Mouse (Mus musculus) heart, embryonic 10.5 days (tissue): ENCODE results near the gene Gm20388. TPM values are rescaled to one million over a fixed set of nuclear protein-coding genes. Genes with fewer than 3 reads are reported as not detected.

Experiments used
- DNase-seq: peaks from one replicate; pipeline ENCODE4 v3.0.0-alpha.2; 2017; ENCODE audit warnings: low spot score
- H3K27ac ChIP-seq: fragments of 300-500 bp; sonication (generic); 2 replicates; pipeline ENCODE4 v1.5.1; 2016; ENCODE audit warnings: mild to moderate bottlenecking
- H3K27me3 ChIP-seq: fragments of 300-500 bp; sonication (generic); 2 replicates; pipeline ENCODE4 v1.6.1; 2016; ENCODE audit warnings: mild to moderate bottlenecking; ENCODE audit not compliant: poor library complexity, insufficient read depth, severe bottlenecking
- H3K36me3 ChIP-seq: fragments of 300-500 bp; sonication (generic); 2 replicates; pipeline ENCODE4 v1.6.1; 2016; ENCODE audit warnings: mild to moderate bottlenecking, moderate library complexity
- H3K4me1 ChIP-seq: fragments of 300-500 bp; sonication (generic); 2 replicates; pipeline ENCODE4 v1.6.1; 2016; ENCODE audit warnings: mild to moderate bottlenecking
- H3K4me3 ChIP-seq: fragments of 300-500 bp; sonication (generic); 2 replicates; pipeline ENCODE4 v1.5.1; 2016; ENCODE audit warnings: mild to moderate bottlenecking, moderate library complexity
- H3K9me3 ChIP-seq: fragments of 300-500 bp; sonication (generic); 2 replicates; pipeline ENCODE4 v1.6.1; 2016; ENCODE audit warnings: mild to moderate bottlenecking, moderate library complexity
- WGBS: fragments of 180-500 bp; shearing (Covaris S2); methylation state at CpG from one replicate; pipeline ENCODE4 v1.1.7; 2016; 5-methylcytosine and 5-hydroxymethylcytosine counted together
- polyA plus RNA-seq: library from polyadenylated mRNA; unstranded; fragments of >200 nt; fragmentation: Nextera tagmentation; extraction: Ambion mirVana; gene quantifications from 2 replicates; pipeline ENCODE4 v1.2.1, GENCODE M21; 2016

Gene Gm20388
- polyA plus RNA-seq, 1 experiment from 2014 or later: 4.5 TPM

DNA sequence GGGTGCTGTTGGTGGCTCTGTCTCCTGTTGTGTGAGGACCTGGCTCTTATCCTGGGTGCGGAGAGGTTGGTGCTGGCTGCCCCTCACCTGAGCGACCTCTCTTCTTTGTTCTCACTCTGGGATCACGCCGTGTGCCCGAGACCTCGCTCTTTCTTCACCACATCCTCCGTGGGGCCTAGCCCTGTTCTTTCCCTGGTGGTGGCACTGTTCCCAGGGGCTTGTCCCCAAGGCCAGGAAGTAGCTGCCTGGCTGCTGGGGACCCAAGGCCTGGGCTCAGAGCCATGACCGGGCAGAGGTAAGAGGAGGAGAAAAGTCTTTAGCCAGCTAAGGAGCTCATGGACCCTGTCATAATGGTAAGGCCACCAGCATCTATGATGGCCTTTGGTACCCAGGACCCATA is 343.0 kb downstream of the Gm20388 start:
- Histone ChIP-seq H3K9me3 (no peaks in the 10 kb centered on the region), H3K36me3 (no peaks in the 10 kb centered on the region), H3K27me3 (no peaks in the 10 kb centered on the region), H3K27ac (peak overlapping the region; percentile 44; the same call in 1 of the 2 replicates), H3K4me3 (no peak overlapping the region), H3K4me1 (peaks cover 61% of the 10 kb centered on the region)
- 82% methylated on average over 8 of the region's 8 CpGs for WGBS
- DNase-seq: no peak

DNA sequence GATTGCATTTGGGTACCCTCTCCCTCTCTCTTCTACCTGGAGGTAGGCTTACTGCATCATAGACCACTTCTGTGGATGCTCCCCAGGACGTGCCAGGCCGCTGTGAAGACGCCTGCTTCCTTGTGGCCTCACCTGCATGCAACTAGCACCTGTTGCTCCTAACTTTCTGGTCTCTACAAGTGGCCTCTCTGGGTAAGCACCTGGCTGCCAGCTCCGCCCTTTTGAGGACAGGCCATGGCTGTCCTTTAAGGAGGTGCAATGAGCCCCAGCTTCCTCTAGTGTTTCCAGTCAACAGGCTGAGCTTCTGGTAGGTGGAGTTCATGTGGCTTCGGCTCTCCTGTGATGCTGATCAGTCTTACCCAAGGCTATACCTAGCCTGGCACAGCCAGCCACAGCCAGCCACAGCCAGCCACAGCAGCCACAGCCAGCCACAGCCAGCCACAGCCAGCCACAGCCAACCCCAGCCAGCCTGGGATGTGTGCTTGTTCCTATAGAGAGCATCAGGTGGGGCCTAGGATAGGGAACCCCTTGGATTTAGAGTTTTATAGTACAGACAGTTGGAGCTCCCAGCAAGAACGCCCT is 344.9 kb downstream of the Gm20388 start:
- H3K4me1 ChIP-seq: peaks cover 53% of the 10 kb centered on the region
- no peaks in the 10 kb centered on the region for H3K36me3 ChIP-seq
- no peaks in the 10 kb centered on the region for H3K27me3 ChIP-seq
- H3K27ac ChIP-seq: peak overlapping the region; percentile 42; the same call in 1 of the 2 replicates
- WGBS: 84% methylated on average over 6 of the region's 6 CpGs
- DNase-seq: no peak
- H3K9me3 ChIP-seq: no peaks in the 10 kb centered on the region
- H3K4me3 ChIP-seq: no peak overlapping the region

GRCm38 (mm10) chr8:120256958-120257357 is 346.3 kb downstream of the Gm20388 start:
- H3K4me1 ChIP-seq: peaks cover 53% of the 10 kb centered on the region
- peak overlapping the region; percentile 42 for H3K27ac ChIP-seq
- no peaks in the 10 kb centered on the region for H3K9me3 ChIP-seq
- H3K4me3 ChIP-seq: no peak overlapping the region
- DNase-seq: no peak
- 38% methylated on average over 6 of the region's 6 CpGs for WGBS
- no peaks in the 10 kb centered on the region for H3K36me3 ChIP-seq
- 0 out of 2 replicates have a peak, but pooled peaks cover 2% of the 10 kb centered on the region for H3K27me3 ChIP-seq

DNA sequence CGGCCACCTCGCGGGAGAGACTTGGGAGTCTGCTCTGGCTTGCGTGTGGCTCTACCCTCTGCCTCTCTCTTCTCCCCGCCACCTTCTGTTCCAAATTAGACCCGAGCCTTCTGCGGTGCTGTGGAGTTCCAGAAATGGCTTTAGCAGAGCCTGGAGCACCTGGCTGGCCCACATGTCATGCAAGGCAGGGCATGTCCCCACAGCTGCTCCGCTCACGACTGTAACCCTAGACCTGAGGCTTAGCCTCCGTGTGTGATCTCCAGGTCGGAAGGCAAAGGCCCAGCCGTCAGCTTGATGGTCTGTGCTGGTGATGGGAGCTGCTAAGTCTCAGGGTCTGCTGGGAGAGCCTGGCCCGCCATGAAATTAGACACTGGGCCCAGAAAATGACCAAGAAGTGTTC is 348.6 kb downstream of the Gm20388 start:
- peaks cover 58% of the 10 kb centered on the region for H3K4me1 ChIP-seq
- DNase-seq: no peak
- 0 out of 2 replicates have a peak, but pooled peaks cover 4% of the 10 kb centered on the region for H3K27me3 ChIP-seq
- 0 out of 2 replicates have a peak overlapping the region, but pooled peaks have one; percentile 10 for H3K27ac ChIP-seq
- WGBS: 78% methylated on average over 13 of the region's 13 CpGs
- H3K4me3 ChIP-seq: no peak overlapping the region
- H3K36me3 ChIP-seq: no peaks in the 10 kb centered on the region
- no peaks in the 10 kb centered on the region for H3K9me3 ChIP-seq

- Histone ChIP-seq H3K4me3 (no peak overlapping the region), H3K27me3 (0 out of 2 replicates have a peak, but pooled peaks cover 4% of the 10 kb centered on the region), H3K4me1 (peaks cover 64% of the 10 kb centered on the region), H3K36me3 (no peaks in the 10 kb centered on the region), H3K9me3 (no peaks in the 10 kb centered on the region), H3K27ac (peak overlapping the region; percentile 73)
- 88% methylated on average over 5 of the region's 5 CpGs for WGBS
- DNase-seq: no peak
Measured at GRCm38 (mm10) chr8:120260677-120261076, 350.0 kb downstream of the Gm20388 start.

DNA sequence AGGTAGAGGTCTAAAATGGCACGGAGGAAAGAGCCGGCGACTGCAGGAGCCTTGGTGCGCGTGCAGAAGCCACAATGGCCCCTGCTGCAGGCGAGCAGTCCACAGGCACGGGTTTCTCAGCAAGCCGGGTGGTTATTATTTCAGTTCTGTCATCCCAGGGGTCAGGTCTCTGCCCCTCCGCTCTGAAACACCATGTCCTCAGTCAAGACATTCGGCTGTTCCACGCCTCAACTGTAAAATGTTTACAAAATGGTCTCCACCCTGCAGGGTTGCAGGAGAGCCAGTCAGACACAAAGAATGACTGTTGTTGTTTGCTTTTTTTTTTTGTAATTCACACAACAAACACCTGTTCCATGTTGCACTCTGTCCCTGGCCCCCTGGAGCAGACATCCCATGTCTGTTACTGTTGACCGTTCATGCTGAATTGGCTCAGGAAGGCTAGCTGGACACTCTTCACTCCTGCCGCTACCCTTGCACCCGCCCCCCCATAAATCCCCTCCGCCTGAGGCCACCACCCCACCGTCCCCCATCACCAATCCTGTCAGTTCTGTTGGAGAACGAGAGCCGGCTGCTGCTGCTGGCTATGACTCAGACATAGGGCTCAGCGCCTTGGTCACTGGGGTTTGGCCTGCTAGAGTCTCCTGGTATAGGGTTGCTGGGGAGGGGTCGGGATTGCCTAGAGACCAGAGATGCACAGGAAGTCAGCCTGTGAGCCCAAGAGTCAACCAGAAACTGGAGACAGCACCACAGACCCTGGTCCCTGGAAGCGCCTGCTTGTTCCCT is 350.9 kb downstream of the Gm20388 start:
- WGBS: 51% methylated on average over 21 of the region's 21 CpGs
- peak overlapping the region; percentile 73 for H3K27ac ChIP-seq
- peaks cover 64% of the 10 kb centered on the region for H3K4me1 ChIP-seq
- H3K36me3 ChIP-seq: no peaks in the 10 kb centered on the region
- 0 out of 2 replicates have a peak, but pooled peaks cover 4% of the 10 kb centered on the region for H3K27me3 ChIP-seq
- no peak for DNase-seq
- H3K4me3 ChIP-seq: no peak overlapping the region
- no peaks in the 10 kb centered on the region for H3K9me3 ChIP-seq

- no peaks in the 10 kb centered on the region for H3K36me3 ChIP-seq
- H3K27me3 ChIP-seq: 0 out of 2 replicates have a peak, but pooled peaks cover 7% of the 10 kb centered on the region
- 87% methylated on average over 5 of the region's 5 CpGs for WGBS
- DNase-seq: no peak
- H3K4me1 ChIP-seq: peaks cover 74% of the 10 kb centered on the region
- no peak overlapping the region for H3K4me3 ChIP-seq
- no peaks in the 10 kb centered on the region for H3K9me3 ChIP-seq
- H3K27ac ChIP-seq: peak overlapping the region; percentile 90; the same call in 1 of the 2 replicates
Measured at GRCm38 (mm10) chr8:120263879-120264278, 353.2 kb downstream of the Gm20388 start.

DNA sequence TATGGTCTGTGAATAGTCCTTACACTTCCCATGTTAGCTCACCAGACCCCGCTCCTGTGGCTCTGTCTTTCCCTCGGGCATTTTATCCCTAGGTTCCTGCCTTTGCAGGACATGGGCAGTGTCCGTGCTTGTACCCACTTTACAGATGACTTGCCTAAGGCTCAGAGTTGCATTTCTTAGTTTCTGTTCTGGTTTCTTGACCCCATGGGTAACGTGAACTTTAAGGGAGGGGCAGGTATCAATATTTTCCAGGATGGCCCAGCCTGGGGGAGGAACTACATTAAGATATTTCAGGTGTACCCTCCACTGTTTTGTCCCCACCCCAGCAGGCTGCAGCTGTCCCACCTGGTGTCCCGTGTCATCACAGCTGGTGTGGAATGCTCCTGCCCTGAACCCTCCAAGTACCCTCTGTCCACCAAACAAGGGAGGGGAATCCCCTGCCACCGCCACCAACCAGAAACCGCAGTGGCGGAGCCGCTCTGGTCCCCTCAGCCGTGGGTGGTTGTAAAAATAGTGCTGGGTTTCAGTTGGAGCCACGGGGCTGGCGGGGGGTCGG is 353.8 kb downstream of the Gm20388 start:
- no peak for DNase-seq
- 34% methylated on average over 13 of the region's 13 CpGs for WGBS
- Histone ChIP-seq H3K36me3 (no peaks in the 10 kb centered on the region), H3K9me3 (no peaks in the 10 kb centered on the region), H3K4me1 (peaks cover 76% of the 10 kb centered on the region), H3K27ac (peak overlapping the region; percentile 90), H3K4me3 (peak overlapping the region; percentile 49), H3K27me3 (0 out of 2 replicates have a peak, but pooled peaks cover 7% of the 10 kb centered on the region)

DNA sequence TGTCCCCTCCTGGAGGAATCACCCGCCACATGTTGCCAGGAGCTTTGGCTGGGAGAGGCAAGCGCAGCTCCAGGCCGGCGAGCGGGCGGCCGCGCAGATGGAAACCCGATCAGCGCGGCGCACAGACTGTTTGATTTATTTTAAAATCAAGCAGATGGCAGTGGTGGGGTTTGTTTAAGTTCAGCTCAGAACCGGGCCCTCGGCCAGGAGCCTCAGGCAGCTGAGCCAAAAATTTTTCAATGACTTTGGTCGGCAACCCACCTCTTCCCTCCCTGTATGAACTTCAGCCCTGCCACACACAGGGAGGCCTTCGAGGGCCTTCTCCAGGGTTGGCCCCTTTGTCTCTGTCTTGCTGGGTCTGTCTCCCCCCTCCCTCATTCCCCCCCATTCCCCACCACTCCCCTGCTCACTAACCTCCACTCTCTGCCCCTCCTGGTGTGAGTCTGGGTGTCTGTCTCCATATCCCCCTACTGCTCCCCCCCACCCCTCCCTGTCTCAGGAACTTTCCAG is 354.4 kb downstream of the Gm20388 start:
- H3K4me3 ChIP-seq: peak overlapping the region; percentile 49

DNA sequence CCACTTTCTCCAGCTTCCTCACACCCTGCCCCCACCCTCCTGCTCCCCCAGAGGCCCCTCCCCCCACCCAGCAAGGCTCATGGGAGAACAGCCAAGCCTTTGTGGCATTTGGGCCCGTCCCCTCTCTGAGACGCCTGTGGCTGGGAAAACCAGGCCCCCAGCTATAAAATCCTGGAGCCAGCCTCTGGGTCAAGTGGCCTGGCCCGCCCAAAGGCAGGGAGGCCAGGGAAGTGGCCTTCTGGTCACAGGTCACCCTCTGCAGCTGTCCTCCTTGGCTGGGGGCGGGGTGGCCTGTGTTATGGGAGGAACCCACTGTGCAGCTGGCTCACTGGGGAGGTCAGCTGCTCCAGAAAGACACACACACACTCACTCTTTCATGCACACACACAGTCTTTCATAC is 354.8 kb downstream of the Gm20388 start:
- no peak for DNase-seq
- Histone ChIP-seq H3K27ac (peak overlapping the region; percentile 90), H3K9me3 (no peaks in the 10 kb centered on the region), H3K27me3 (0 out of 2 replicates have a peak, but pooled peaks cover 7% of the 10 kb centered on the region), H3K4me3 (peak overlapping the region; percentile 49), H3K4me1 (peaks cover 77% of the 10 kb centered on the region), H3K36me3 (no peaks in the 10 kb centered on the region)
- 20% methylated on average over 4 of the region's 4 CpGs for WGBS

More for the DNA sequence above, 354.4 kb downstream of the Gm20388 start:
- Histone ChIP-seq H3K9me3 (no peaks in the 10 kb centered on the region), H3K4me1 (peaks cover 79% of the 10 kb centered on the region), H3K27ac (peak overlapping the region; percentile 90), H3K27me3 (0 out of 2 replicates have a peak, but pooled peaks cover 7% of the 10 kb centered on the region), H3K36me3 (no peaks in the 10 kb centered on the region)
- 4% methylated on average over 16 of the region's 16 CpGs for WGBS
- DNase-seq: no peak

DNA sequence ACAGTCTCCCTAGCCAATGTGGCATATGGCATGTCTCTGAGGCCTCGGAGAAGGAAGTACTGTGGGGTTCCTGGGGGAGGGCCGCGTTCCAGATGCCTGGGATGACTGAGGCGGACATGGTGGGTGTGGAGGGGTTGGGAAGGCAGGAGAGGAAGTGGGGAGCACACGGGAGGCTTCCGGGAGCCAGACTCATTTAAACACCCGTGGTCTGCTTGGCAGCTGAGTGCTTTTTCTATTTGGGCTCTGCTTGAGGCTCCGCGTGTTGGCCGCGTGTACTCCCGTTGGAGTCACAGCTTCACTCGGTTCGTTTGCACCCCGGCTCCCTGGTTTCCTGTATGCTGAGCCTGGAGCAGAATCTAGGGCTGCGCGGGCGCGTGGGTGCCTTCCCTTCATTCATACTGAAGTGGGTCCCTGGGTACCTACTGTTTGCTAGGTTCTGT is 357.9 kb downstream of the Gm20388 start:
- Histone ChIP-seq H3K27ac (peak overlapping the region; percentile 23; the same call in 1 of the 2 replicates), H3K36me3 (no peaks in the 10 kb centered on the region), H3K9me3 (no peaks in the 10 kb centered on the region), H3K4me3 (no peak overlapping the region), H3K4me1 (peaks cover 68% of the 10 kb centered on the region), H3K27me3 (peaks cover 9% of the 10 kb centered on the region; the same call in 1 of the 2 replicates)
- WGBS: 69% methylated on average over 19 of the region's 19 CpGs
- DNase-seq: no peak

GRCm38 (mm10) chr8:120270449-120270848 is 359.8 kb downstream of the Gm20388 start:
- Histone ChIP-seq H3K36me3 (no peaks in the 10 kb centered on the region), H3K4me3 (no peak overlapping the region), H3K27me3 (peaks cover 14% of the 10 kb centered on the region; the same call in 1 of the 2 replicates), H3K27ac (peak overlapping the region; percentile 12; the same call in 1 of the 2 replicates), H3K4me1 (peaks cover 71% of the 10 kb centered on the region), H3K9me3 (no peaks in the 10 kb centered on the region)
- 79% methylated on average over 13 of the region's 13 CpGs for WGBS
- DNase-seq: no peak
